Mouse (Mus musculus) heart, embryonic 13.5 days (tissue): ENCODE measurements around the gene Acvr1b. TPM values are rescaled to one million over a fixed set of nuclear protein-coding genes. Genes with fewer than 3 reads are reported as not detected.

Source experiments
- ATAC-seq: fragments of 200-750 bp; cut with Nextera tagmentation; 2 replicates; pipeline ENCODE4 v1.8.0; 2017; ENCODE audit warnings: moderate TSS enrichment; ENCODE audit not compliant: insufficient number of reproducible peaks, low FRiP score, low TSS enrichment; ENCODE audit errors: extremely low read depth
- H3K27ac ChIP-seq: fragments of 300-500 bp; sonication (generic); replicated peaks from 2 replicates; pipeline ENCODE4 v1.5.1; 2015; ENCODE audit warnings: moderate library complexity, mild to moderate bottlenecking, inconsistent platforms
- H3K27me3 ChIP-seq: fragments of 300-500 bp; sonication (generic); replicated peaks from 2 replicates; pipeline ENCODE4 v1.6.1; 2015; ENCODE audit warnings: mild to moderate bottlenecking, inconsistent platforms
- H3K36me3 ChIP-seq: fragments of 300-500 bp; sonication (generic); 2 replicates; pipeline ENCODE4 v1.6.1; 2015; ENCODE audit warnings: mild to moderate bottlenecking, inconsistent platforms
- H3K4me1 ChIP-seq: fragments of 300-500 bp; sonication (generic); 2 replicates; pipeline ENCODE4 v1.6.1; 2015; ENCODE audit warnings: inconsistent platforms
- H3K4me2 ChIP-seq: fragments of 300-500 bp; sonication (generic); 2 replicates; pipeline ENCODE4 v1.6.1; 2015; ENCODE audit warnings: inconsistent platforms, mild to moderate bottlenecking, moderate library complexity
- H3K4me3 ChIP-seq: fragments of 300-500 bp; sonication (generic); 2 replicates; pipeline ENCODE4 v1.5.1; 2015; ENCODE audit warnings: moderate library complexity, mild to moderate bottlenecking, inconsistent platforms
- H3K9ac ChIP-seq: fragments of 300-500 bp; sonication (generic); 2 replicates; pipeline ENCODE4 v1.6.1; 2015; ENCODE audit warnings: inconsistent platforms, mild to moderate bottlenecking, moderate library complexity
- H3K9me3 ChIP-seq: fragments of 300-500 bp; sonication (generic); 2 replicates; pipeline ENCODE4 v1.6.1; 2016; ENCODE audit warnings: inconsistent platforms
- WGBS: fragments of 180-500 bp; shearing (Covaris S2); methylation state at CpG from one replicate; pipeline ENCODE4 v1.1.7; 2015; ENCODE audit warnings: mixed read lengths; 5-methylcytosine and 5-hydroxymethylcytosine counted together
- polyA plus RNA-seq: library from polyadenylated mRNA; unstranded; fragments of >200 nt; fragmentation: Nextera tagmentation; extraction: Ambion mirVana; gene quantifications from 2 replicates; pipeline ENCODE4 v1.2.1, GENCODE M21; 2015

The Acvr1b gene
- polyA plus RNA-seq, 1 experiment from 2014 or later: 5.4 TPM

- H3K36me3 ChIP-seq: no peaks in the 10 kb centered on the region
- no peaks in the 10 kb centered on the region for H3K27me3 ChIP-seq
- ATAC-seq: no peak
- H3K4me1 ChIP-seq: peaks cover 78% of the 10 kb centered on the region
- peak overlapping the region; percentile 94 for H3K4me2 ChIP-seq
- peak overlapping the region; percentile 98 for H3K9ac ChIP-seq
- H3K27ac ChIP-seq: peak overlapping the region; percentile 93
- H3K4me3 ChIP-seq: peak overlapping the region; percentile 90
- WGBS: 26% methylated on average over 8 of the region's 8 CpGs
- H3K9me3 ChIP-seq: no peaks in the 10 kb centered on the region
Observed at GRCm38 (mm10) chr15:101176795-101177691, 3.2 kb downstream of the Acvr1b start.

- Histone ChIP-seq H3K9ac (0 out of 2 replicates have a peak overlapping the region, but pooled peaks have one; percentile 16), H3K27ac (peak overlapping the region; percentile 24; the same call in 1 of the 2 replicates), H3K4me1 (peaks cover 64% of the 10 kb centered on the region), H3K27me3 (no peaks in the 10 kb centered on the region), H3K9me3 (peaks cover 3% of the 10 kb centered on the region; the same call in 1 of the 2 replicates), H3K36me3 (peaks cover 7% of the 10 kb centered on the region), H3K4me3 (no peak overlapping the region), H3K4me2 (no peak overlapping the region)
- WGBS: 72% methylated on average over 15 of the region's 15 CpGs
- no peak for ATAC-seq
Observed at GRCm38 (mm10) chr15:101180363-101181105, 6.7 kb downstream of the Acvr1b start.

DNA sequence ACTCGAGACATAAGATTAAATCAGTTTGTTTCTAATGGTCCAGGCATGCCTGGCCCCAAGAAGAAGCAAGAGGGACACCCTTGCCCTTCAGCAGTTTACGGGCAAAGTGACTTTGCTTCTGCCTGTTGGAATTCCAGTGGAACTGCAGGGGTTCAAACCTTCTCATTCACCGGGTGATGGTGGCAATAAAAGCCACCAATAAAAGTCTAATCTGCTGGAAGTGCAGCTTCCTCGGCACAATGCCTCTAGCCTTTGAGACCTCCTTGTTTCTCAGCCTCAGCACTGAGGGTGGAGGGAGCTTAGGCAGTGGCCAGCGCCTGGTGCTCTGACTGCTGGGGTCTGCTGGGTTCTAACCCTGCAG is 7.2 kb downstream of the Acvr1b start:
- Histone ChIP-seq H3K4me3 (no peak overlapping the region), H3K4me2 (no peak overlapping the region), H3K36me3 (peaks cover 10% of the 10 kb centered on the region), H3K9me3 (peaks cover 3% of the 10 kb centered on the region; the same call in 1 of the 2 replicates), H3K27me3 (no peaks in the 10 kb centered on the region), H3K9ac (peak overlapping the region; percentile 52), H3K27ac (peak overlapping the region; percentile 24; the same call in 1 of the 2 replicates), H3K4me1 (peaks cover 58% of the 10 kb centered on the region)
- 40% methylated on average over 5 of the region's 5 CpGs for WGBS
- no peak for ATAC-seq

- peaks cover 15% of the 10 kb centered on the region for H3K36me3 ChIP-seq
- no peak for ATAC-seq
- H3K4me2 ChIP-seq: no peak overlapping the region
- H3K4me3 ChIP-seq: no peak overlapping the region
- H3K9ac ChIP-seq: peak overlapping the region; percentile 52
- H3K4me1 ChIP-seq: peaks cover 54% of the 10 kb centered on the region
- peaks cover 3% of the 10 kb centered on the region; the same call in 1 of the 2 replicates for H3K9me3 ChIP-seq
- peak overlapping the region; percentile 24; the same call in 1 of the 2 replicates for H3K27ac ChIP-seq
- WGBS: 43% methylated on average over 4 of the region's 4 CpGs
- H3K27me3 ChIP-seq: no peaks in the 10 kb centered on the region
Observed at GRCm38 (mm10) chr15:101181500-101181899, 7.6 kb downstream of the Acvr1b start.

- Histone ChIP-seq H3K36me3 (peaks cover 16% of the 10 kb centered on the region), H3K4me1 (peaks cover 43% of the 10 kb centered on the region), H3K27ac (0 out of 2 replicates have a peak overlapping the region, but pooled peaks have one; percentile 20), H3K9ac (no peak overlapping the region), H3K4me3 (no peak overlapping the region), H3K9me3 (peaks cover 3% of the 10 kb centered on the region; the same call in 1 of the 2 replicates), H3K4me2 (no peak overlapping the region), H3K27me3 (no peaks in the 10 kb centered on the region)
- WGBS: 50% methylated on average over 5 of the region's 5 CpGs
- ATAC-seq: no peak
Observed at GRCm38 (mm10) chr15:101182676-101183075, 8.8 kb downstream of the Acvr1b start.

GRCm38 (mm10) chr15:101184300-101184699 is 10.4 kb downstream of the Acvr1b start:
- peaks cover 16% of the 10 kb centered on the region for H3K36me3 ChIP-seq
- H3K9me3 ChIP-seq: peaks cover 3% of the 10 kb centered on the region; the same call in 1 of the 2 replicates
- no peaks in the 10 kb centered on the region for H3K27me3 ChIP-seq
- H3K9ac ChIP-seq: no peak overlapping the region
- WGBS: 96% methylated on average over 8 of the region's 8 CpGs
- no peak for ATAC-seq
- no peak overlapping the region for H3K27ac ChIP-seq
- no peak overlapping the region for H3K4me3 ChIP-seq
- no peak overlapping the region for H3K4me2 ChIP-seq
- peaks cover 41% of the 10 kb centered on the region for H3K4me1 ChIP-seq

DNA sequence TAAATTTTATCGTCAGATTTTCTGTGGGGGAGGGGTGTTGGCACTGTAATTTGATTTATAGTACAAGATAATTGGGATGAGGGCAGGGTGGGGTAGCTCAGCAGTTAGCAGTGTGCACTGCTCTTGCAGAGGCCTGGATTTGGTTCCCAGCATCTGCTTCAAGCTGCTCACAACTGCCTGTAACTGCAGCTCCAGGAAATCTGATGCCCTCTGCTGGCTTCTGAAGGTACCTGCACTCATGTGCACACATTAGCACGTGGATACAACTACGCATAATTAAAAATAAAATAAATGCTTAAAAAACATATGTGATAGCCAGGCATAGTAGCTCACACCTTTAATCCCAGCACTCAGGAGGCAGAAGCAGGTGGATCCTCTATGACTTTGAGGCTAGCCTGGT is 11.7 kb downstream of the Acvr1b start:
- Histone ChIP-seq H3K9ac (no peak overlapping the region), H3K27ac (no peak overlapping the region), H3K36me3 (peaks cover 16% of the 10 kb centered on the region), H3K4me1 (peaks cover 42% of the 10 kb centered on the region), H3K4me2 (no peak overlapping the region), H3K4me3 (no peak overlapping the region), H3K9me3 (peaks cover 3% of the 10 kb centered on the region; the same call in 1 of the 2 replicates), H3K27me3 (no peaks in the 10 kb centered on the region)
- ATAC-seq: no peak
- WGBS: 93% methylated on average over 3 of the region's 3 CpGs

- H3K4me3 ChIP-seq: no peak overlapping the region
- H3K4me2 ChIP-seq: no peak overlapping the region
- ATAC-seq: no peak
- no peak overlapping the region for H3K9ac ChIP-seq
- H3K4me1 ChIP-seq: peaks cover 53% of the 10 kb centered on the region
- H3K9me3 ChIP-seq: peaks cover 3% of the 10 kb centered on the region; the same call in 1 of the 2 replicates
- no peak overlapping the region for H3K27ac ChIP-seq
- 77% methylated on average over 5 of the region's 5 CpGs for WGBS
- peaks cover 16% of the 10 kb centered on the region for H3K36me3 ChIP-seq
- H3K27me3 ChIP-seq: no peaks in the 10 kb centered on the region
Observed at GRCm38 (mm10) chr15:101187907-101188306, 14.0 kb downstream of the Acvr1b start.

GRCm38 (mm10) chr15:101189981-101190761 is 16.3 kb downstream of the Acvr1b start:
- H3K9me3 ChIP-seq: peaks cover 3% of the 10 kb centered on the region; the same call in 1 of the 2 replicates
- H3K27ac ChIP-seq: peak overlapping the region; percentile 89; the same call in 1 of the 2 replicates
- H3K36me3 ChIP-seq: peaks cover 28% of the 10 kb centered on the region
- H3K4me1 ChIP-seq: peaks cover 67% of the 10 kb centered on the region
- 0 out of 2 replicates have a peak overlapping the region, but pooled peaks have one; percentile 15 for H3K9ac ChIP-seq
- ATAC-seq: no peak
- H3K27me3 ChIP-seq: no peaks in the 10 kb centered on the region
- H3K4me2 ChIP-seq: no peak overlapping the region
- no peak overlapping the region for H3K4me3 ChIP-seq
- WGBS: 74% methylated on average over 10 of the region's 10 CpGs

DNA sequence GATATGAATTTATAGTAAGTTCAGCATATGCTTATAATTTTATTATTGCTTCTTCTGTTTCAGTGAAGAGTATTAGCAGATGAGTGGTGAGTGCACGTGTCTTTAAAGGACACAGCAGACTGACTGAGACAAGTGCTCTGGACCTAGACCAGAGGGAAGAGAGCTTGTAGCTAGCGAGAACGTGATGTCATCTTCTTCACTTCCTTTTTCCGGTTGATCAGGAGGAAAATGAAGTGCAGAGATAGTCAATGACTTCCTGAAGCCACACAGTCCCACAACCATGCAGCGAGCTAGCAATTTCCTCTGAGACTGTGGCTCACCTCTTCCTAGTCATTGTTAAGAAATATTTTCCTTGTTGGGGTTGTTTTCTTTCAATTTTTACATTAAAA is 16.9 kb downstream of the Acvr1b start:
- ATAC-seq: no peak
- H3K27me3 ChIP-seq: no peaks in the 10 kb centered on the region
- H3K36me3 ChIP-seq: peaks cover 28% of the 10 kb centered on the region
- H3K4me3 ChIP-seq: no peak overlapping the region
- H3K9ac ChIP-seq: no peak overlapping the region
- no peak overlapping the region for H3K4me2 ChIP-seq
- H3K4me1 ChIP-seq: peaks cover 71% of the 10 kb centered on the region
- 33% methylated on average over 5 of the region's 5 CpGs for WGBS
- H3K27ac ChIP-seq: peak overlapping the region; percentile 89
- H3K9me3 ChIP-seq: no peaks in the 10 kb centered on the region
